Mouse (Mus musculus) splenic B cell, adult 2 months (primary cell): ENCODE data around the gene Mab21l2.
A peak's percentile ranks its signal among the peaks of the same experiment; 100 is the strongest.

ENCODE experiments used
- DNase-seq: peaks from one replicate; pipeline ENCODE4 v3.0.0-alpha.2; 2011; ENCODE audit warnings: low read depth, low spot score
- H3K27me3 ChIP-seq: 2 replicates; pipeline ENCODE4 v1.6.1; 2012; ENCODE audit warnings: mild to moderate bottlenecking, low read length, moderate library complexity, mixed read lengths; ENCODE audit not compliant: control insufficient read depth, poor library complexity, insufficient read depth, severe bottlenecking
- H3K36me3 ChIP-seq: 2 replicates; pipeline ENCODE4 v1.6.1; 2012; ENCODE audit warnings: mild to moderate bottlenecking, low read length, moderate library complexity, mixed read lengths; ENCODE audit not compliant: control insufficient read depth, poor library complexity, insufficient read depth, severe bottlenecking

Mab21l2 gene

DNA sequence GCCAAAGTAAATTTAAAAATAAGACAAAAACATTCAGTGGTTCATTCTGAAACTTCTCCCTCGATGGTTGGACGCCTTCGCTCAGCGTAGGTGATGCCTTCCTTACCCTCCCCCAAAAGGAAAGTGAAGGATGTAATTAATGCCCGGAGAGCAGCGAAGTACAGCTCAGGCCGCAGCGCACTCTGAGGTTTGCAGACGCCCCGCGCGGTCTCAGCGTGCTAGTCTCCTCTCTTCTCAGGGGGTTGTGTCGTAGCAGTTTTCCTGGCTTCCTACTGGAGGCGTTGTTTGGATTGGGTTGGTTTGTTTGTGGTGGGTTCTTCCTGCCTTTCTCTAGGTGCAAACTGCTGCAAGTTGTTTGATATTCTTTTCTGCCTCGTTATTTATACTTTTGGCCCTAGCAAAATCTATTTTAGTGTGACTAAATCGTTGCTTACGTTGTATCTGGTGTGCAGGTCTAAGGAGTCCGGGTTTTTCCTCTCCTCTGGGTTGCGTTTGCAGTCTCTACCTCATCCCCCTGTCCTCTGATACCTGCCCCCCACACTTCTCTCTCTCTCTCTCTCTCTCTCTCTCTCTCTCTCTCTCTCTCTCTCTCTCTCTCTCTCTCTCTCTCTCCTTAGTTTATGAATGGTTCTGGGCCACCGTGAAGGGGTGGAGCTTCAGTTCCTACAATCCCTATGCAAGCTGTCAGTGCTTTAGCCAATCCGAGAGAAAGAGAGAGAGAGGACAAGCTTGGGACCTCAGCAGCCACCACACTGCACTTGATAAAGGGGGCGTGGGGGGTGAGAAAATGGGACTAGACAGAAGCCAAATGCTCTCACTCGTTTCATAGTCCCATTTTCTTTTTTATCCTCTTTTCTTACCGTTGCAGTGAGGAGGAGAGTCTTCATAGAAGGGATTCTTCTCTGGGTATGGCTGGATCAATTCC lies at the start of gene Mab21l2:
Mab21l2 (minus strand) TSS at position 539 of the 925 bp plus-strand sequence.
- 0 out of 2 replicates have a peak, but pooled peaks cover 2% of the 10 kb centered on the region for H3K36me3 ChIP-seq
- H3K27me3 ChIP-seq: peaks cover 2% of the 10 kb centered on the region; the same call in 1 of the 2 replicates
- peak; percentile 32 for DNase-seq

GRCm38 (mm10) chr3:86575312-86575711 lies 26.9 kb upstream of the Mab21l2 start:
- Histone ChIP-seq H3K27me3 (no peaks in the 10 kb centered on the region), H3K36me3 (no peaks in the 10 kb centered on the region)
- DNase-seq: no peak

DNA sequence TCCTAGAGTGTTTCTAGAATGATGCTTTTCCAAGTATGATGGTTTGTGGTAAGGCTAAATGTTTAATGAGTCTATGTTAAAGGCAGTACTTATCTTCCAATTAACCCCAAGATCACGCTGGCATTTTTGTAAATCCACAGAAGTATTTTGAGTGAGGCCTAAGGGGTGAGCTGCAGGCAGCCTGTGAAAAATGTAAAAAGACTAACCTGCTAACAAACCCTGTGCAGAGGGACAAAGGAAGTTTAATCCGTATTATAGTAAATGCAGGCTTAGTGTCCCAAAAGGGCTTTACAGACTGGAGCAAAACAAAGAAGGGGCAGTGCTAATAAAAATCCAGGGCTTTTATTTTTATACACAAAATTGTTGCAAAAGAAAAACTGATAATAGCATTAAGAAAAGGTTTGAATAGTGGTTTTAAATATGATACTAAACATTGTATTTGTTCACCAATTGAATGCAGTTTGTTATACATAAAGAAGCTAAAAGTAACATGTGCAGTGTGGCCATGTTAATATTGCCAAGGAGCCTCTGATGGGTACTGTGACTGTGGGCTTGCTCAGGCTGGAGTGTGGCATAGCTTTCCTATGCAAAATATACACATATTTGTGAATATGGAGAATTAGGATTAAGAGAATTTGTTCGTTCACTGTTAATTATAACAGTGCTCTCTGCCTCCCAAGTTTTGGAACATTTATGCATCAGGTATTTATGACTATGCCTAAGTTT lies 24.3 kb upstream of the Mab21l2 start:
- Histone ChIP-seq H3K36me3 (no peaks in the 10 kb centered on the region), H3K27me3 (no peaks in the 10 kb centered on the region)
- no peak for DNase-seq

DNA sequence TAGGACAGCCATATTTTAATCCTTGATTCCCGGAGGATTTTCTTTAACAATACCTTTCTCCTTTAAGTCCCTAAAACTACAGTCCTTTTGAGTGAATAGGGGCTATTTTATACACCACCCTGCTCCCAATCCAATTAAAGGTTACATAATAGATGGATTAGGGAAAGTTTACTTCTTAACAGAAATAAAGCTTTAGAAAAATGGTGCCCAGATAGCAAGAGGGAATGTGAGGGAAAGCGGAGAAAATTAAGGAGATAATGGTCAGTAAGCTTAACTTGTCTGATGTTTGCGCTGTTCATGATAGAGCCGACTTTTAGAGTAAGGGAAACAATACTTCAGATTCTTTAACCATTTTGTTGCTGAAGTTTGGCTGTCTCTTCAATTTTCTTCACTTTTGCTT lies 23.1 kb upstream of the Mab21l2 start:
- Histone ChIP-seq H3K27me3 (no peaks in the 10 kb centered on the region), H3K36me3 (no peaks in the 10 kb centered on the region)
- no peak for DNase-seq

DNA sequence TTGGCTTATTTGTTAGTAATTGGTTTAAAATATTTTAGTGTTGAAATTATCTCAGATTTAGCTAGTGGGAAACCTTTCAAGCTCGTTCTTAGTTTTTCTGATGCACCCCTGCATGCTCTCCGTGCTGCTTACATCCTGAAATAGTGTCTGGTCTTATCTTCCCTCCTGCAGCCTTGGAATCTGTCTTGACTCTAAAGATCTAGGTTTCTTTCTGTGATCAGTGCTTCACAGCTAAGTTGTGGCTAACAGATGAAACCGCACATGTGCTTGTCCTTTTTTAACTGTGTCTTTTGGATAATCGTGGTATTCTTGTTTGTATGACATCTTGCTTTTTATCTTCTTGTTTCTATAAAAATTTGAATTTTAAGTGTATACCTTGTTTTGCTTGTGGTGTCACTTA lies 18.9 kb upstream of the Mab21l2 start:
- H3K27me3 ChIP-seq: no peaks in the 10 kb centered on the region
- no peaks in the 10 kb centered on the region for H3K36me3 ChIP-seq
- no peak for DNase-seq

GRCm38 (mm10) chr3:86561396-86561795 lies 13.0 kb upstream of the Mab21l2 start:
- no peak for DNase-seq
- no peaks in the 10 kb centered on the region for H3K27me3 ChIP-seq
- H3K36me3 ChIP-seq: 0 out of 2 replicates have a peak, but pooled peaks cover 2% of the 10 kb centered on the region

DNA sequence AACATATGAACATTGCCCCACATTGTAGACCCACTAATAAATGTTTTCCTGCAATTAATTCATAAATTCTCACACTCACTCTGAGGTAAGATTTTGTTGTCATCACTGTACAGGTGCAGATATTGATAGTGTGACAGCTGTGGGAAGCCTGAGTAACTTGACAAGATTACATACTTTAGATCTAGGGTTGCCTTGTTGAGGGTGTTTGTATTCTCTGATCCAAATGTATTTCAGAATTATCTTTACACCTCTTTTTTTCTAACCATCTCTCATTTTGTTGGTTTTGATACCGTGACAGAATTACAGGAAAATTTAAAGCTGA lies 12.6 kb upstream of the Mab21l2 start:
- H3K36me3 ChIP-seq: 0 out of 2 replicates have a peak, but pooled peaks cover 2% of the 10 kb centered on the region
- DNase-seq: no peak
- H3K27me3 ChIP-seq: no peaks in the 10 kb centered on the region

DNA sequence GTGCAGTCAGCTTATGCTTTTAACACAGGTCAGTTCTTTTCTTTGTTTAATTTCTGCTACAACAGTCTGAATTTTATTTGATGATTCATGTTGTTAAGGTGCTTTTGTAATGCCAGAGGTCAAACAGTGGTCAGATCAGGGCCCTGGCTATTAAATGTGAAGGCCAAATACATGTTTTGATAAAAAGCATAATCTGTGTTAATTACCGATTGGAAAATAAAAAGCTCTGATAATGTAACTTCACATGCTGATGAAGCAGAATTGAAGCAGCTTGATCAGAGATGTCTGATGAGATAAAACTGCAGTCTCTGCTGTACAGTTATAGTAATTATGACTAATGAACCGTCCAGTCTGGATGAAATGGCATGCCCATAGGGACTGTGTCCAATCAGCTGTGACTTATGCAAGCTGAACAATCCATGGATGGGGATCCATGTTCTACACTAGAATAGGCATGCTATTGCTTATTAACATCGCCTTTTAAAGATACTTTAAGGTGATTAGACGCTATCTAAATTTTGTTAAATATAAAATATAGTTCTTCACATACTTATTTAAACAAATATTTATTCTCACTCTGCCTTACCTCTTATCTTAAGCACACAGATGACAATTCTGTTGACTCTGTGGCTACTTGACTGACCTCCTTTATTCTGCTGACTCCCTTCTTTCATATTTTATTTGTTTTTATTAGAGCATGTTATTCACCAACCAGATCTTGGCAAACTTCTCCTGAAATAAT lies 12.0 kb upstream of the Mab21l2 start:
- no peak for DNase-seq
- Histone ChIP-seq H3K36me3 (0 out of 2 replicates have a peak, but pooled peaks cover 2% of the 10 kb centered on the region), H3K27me3 (no peaks in the 10 kb centered on the region)

- H3K36me3 ChIP-seq: 0 out of 2 replicates have a peak, but pooled peaks cover 2% of the 10 kb centered on the region
- H3K27me3 ChIP-seq: no peaks in the 10 kb centered on the region
- no peak for DNase-seq
Observed at GRCm38 (mm10) chr3:86559635-86560034, 11.2 kb upstream of the Mab21l2 start.

- no peaks in the 10 kb centered on the region for H3K27me3 ChIP-seq
- 0 out of 2 replicates have a peak, but pooled peaks cover 2% of the 10 kb centered on the region for H3K36me3 ChIP-seq
- no peak for DNase-seq
Observed at GRCm38 (mm10) chr3:86558976-86559375, 10.5 kb upstream of the Mab21l2 start.

GRCm38 (mm10) chr3:86552170-86552569 lies 3.7 kb upstream of the Mab21l2 start:
- H3K27me3 ChIP-seq: peaks cover 2% of the 10 kb centered on the region; the same call in 1 of the 2 replicates
- 0 out of 2 replicates have a peak, but pooled peaks cover 2% of the 10 kb centered on the region for H3K36me3 ChIP-seq
- DNase-seq: no peak

DNA sequence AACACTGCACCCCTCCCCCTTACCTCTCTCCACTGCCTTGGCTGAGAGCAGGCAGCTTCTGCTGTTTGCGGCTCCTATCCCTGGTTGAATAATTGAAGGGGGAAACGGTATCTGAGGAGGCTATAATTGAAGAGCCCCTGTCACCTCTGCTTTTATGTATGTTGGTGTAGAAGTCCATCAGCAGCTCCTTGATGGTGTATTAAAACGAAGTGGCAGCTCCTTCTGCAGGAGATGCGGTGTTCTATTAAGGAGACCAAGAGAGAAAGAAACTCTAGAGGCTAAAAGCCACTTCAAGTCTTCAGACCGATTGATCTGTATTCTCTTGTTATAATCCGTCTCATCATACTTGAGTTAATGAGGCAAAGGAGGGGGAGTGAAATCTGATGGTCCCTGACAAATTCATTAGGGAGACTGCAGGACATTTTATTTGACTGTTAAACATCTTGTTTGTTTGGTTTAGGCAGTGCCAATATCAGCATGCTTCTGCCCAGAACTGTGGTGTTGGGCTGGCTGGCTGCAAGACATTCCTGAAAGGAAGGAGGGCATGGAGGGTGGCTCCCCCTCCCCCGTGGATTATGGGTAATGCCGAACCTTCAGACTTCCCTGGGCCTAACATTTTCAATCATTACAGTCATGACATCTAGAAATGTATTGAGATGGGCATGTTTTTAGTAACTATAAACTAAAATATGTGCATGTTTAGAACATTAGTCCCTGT lies 2.7 kb upstream of the Mab21l2 start:
- peaks cover 2% of the 10 kb centered on the region; the same call in 1 of the 2 replicates for H3K27me3 ChIP-seq
- H3K36me3 ChIP-seq: 0 out of 2 replicates have a peak, but pooled peaks cover 2% of the 10 kb centered on the region
- no peak for DNase-seq

DNA sequence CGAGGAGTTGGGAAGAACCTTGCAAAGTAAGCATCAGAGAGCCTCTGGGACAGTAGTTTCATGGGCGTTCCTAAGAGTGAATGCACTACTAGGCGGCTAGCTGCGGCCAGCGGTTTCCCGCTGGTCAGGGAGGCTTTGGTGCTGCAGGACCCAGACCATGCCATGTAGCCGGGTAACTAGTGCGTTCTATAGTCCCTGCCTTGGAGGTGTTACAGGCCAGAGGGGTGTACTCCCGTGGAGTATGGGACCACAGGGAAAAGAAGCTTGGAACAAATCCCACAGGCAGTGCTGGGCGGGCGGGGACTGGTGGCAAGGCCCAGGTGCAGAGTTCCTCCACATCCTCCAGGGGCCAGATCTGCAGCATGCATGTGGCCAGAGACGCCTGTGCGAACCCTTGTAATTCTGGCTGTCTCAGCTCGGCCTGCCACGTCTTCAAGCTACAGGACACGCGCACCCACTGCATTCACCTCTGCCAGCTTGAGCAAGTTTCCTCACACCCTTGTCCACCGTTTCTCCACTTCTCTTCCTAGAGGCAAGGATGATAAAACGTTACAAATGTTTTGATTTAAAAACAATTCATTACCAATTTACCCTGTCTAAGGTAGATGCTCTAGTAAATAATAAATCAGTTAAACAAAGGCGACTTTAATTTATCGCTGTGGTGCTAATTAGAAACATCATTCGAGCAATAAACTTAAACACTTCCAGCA lies 2.0 kb upstream of the Mab21l2 start:
- DNase-seq: no peak

More for the DNA sequence above, 2.0 kb upstream of the Mab21l2 start:
- peaks cover 2% of the 10 kb centered on the region; the same call in 1 of the 2 replicates for H3K27me3 ChIP-seq
- 0 out of 2 replicates have a peak, but pooled peaks cover 2% of the 10 kb centered on the region for H3K36me3 ChIP-seq
